Mouse (Mus musculus): ENCODE data around the gene Snap91. TPM values are rescaled to one million over a fixed set of nuclear protein-coding genes. Genes with fewer than 3 reads are reported as not detected.

Snap91 gene
- polyA plus RNA-seq, 1 experiment from 2014 or later, result not detected

- Histone ChIP-seq H3K27me3 (ENCODE audit: insufficient read depth, low read length) (peaks cover 40% of the 10 kb centered on the region), H3K27ac (ENCODE audit: low read depth) (no peak overlapping the region), H3K9ac (replicated peaks) (no peak overlapping the region), H3K4me2 (ENCODE audit: low read depth, low read length) (peak overlapping the region; percentile 74), H3K4me1 (ENCODE audit: insufficient read depth) (peaks cover 4% of the 10 kb centered on the region; the same call in 1 of the 2 replicates), H3K36me3 (replicated peaks; ENCODE audit: insufficient read depth, low read length) (no peaks in the 10 kb centered on the region), H3K4me3 (ENCODE audit: low read depth, low read length) (peak overlapping the region; percentile 47), H3K9me3 (ENCODE audit: low read length) (no peaks in the 10 kb centered on the region)
- no peak for ATAC-seq
- 2% methylated on average over 75 of the region's 75 CpGs for WGBS (ENCODE audit: insufficient replicate concordance)
- peak; percentile 18 for DNase-seq
- no peak for TF ChIP-seq EP300 (IDR thresholded peaks at IDR 0.05; ENCODE audit: low read depth)
- TF ChIP-seq CTCF (IDR thresholded peaks at IDR 0.05; ENCODE audit: low read depth), result no peak
These were observed 990 bp downstream of the Snap91 start for GRCm38 (mm10) chr9:86879216-86880112.

- TF ChIP-seq EP300 (IDR thresholded peaks at IDR 0.05; ENCODE audit: low read depth), result no peak
- no peak for TF ChIP-seq CTCF (IDR thresholded peaks at IDR 0.05; ENCODE audit: low read depth)
- 57% methylated on average over 6 of the region's 6 CpGs for WGBS (ENCODE audit: insufficient replicate concordance)
- no peaks in the 10 kb centered on the region for H3K36me3 ChIP-seq (replicated peaks; ENCODE audit: insufficient read depth, low read length)
- H3K4me2 ChIP-seq (ENCODE audit: low read depth, low read length), result no peak overlapping the region
- H3K27me3 ChIP-seq (ENCODE audit: insufficient read depth, low read length), result peaks cover 40% of the 10 kb centered on the region
- no peak overlapping the region for H3K27ac ChIP-seq (ENCODE audit: low read depth)
- H3K9me3 ChIP-seq (ENCODE audit: low read length), result no peaks in the 10 kb centered on the region
- H3K9ac ChIP-seq (replicated peaks), result no peak overlapping the region
- DNase-seq (no peak), ATAC-seq (no peak)
- H3K4me1 ChIP-seq (ENCODE audit: insufficient read depth), result peaks cover 4% of the 10 kb centered on the region; the same call in 1 of the 2 replicates
- H3K4me3 ChIP-seq (ENCODE audit: low read depth, low read length), result no peak overlapping the region
These were observed 1.7 kb downstream of the Snap91 start for GRCm38 (mm10) chr9:86878716-86879115.

- H3K9me3 ChIP-seq (ENCODE audit: low read length), result no peaks in the 10 kb centered on the region
- H3K27ac ChIP-seq (ENCODE audit: low read depth), result no peak overlapping the region
- no peaks in the 10 kb centered on the region for H3K4me1 ChIP-seq (ENCODE audit: insufficient read depth)
- WGBS (ENCODE audit: insufficient replicate concordance), result 65% methylated on average over 4 of the region's 4 CpGs
- H3K4me3 ChIP-seq (ENCODE audit: low read depth, low read length), result no peak overlapping the region
- peaks cover 11% of the 10 kb centered on the region for H3K27me3 ChIP-seq (ENCODE audit: insufficient read depth, low read length)
- DNase-seq (no peak), ATAC-seq (no peak)
- TF ChIP-seq CTCF (IDR thresholded peaks at IDR 0.05; ENCODE audit: low read depth), result no peak
- H3K9ac ChIP-seq (replicated peaks), result no peak overlapping the region
- no peak overlapping the region for H3K4me2 ChIP-seq (ENCODE audit: low read depth, low read length)
- no peaks in the 10 kb centered on the region for H3K36me3 ChIP-seq (replicated peaks; ENCODE audit: insufficient read depth, low read length)
These were observed 6.8 kb downstream of the Snap91 start for GRCm38 (mm10) chr9:86873681-86874080.

DNA sequence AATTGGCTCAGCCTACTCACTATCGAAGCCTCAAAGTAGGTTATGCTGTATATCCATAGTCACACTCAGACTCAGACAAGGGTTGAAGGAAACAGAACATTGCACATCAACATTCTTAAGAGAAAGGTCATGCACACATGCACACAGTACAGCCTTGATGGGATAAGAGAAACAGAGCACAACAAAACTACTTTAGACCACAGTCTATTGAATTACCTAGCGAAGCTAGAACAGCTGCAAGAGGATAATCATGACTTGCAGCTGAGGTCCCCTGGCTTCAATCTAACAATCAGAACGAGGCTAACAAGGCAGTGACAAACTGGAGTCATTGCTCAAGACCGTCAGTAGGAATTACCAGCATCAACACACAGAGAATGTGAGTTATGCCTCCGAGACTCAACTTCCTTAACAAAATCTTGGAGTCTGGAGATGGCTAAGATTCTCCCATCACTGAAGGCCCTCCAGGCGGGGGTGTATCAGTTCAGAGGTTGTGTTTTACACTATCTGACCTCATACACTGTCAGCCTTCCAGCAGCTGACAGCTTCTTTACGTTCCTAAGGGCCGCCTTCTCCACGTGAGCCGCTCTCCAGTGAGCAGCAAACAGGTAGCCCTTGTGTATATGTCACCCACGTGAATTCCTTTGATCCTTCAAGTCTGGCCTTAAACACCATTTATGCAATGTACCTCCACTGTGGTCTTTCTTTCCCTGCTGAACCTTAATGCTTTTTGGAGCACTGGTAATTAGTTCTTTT, 10.7 kb downstream of the Snap91 start:
- no peak for DNase-seq
- WGBS (ENCODE audit: insufficient replicate concordance), result 58% methylated on average over 11 of the region's 11 CpGs

GRCm38 (mm10) chr9:86858101-86858500, 22.4 kb downstream of the Snap91 start:
- TF ChIP-seq CTCF (IDR thresholded peaks at IDR 0.05; ENCODE audit: low read depth) (no peak), EP300 (IDR thresholded peaks at IDR 0.05; ENCODE audit: low read depth) (no peak)
- no peak overlapping the region for H3K4me3 ChIP-seq (ENCODE audit: low read depth, low read length)
- WGBS (ENCODE audit: insufficient replicate concordance), result 63% methylated on average over 4 of the region's 4 CpGs
- no peak overlapping the region for H3K27ac ChIP-seq (ENCODE audit: low read depth)
- no peak overlapping the region for H3K9ac ChIP-seq (replicated peaks)
- no peak for DNase-seq
- H3K9me3 ChIP-seq (ENCODE audit: low read length), result no peaks in the 10 kb centered on the region
- no peaks in the 10 kb centered on the region for H3K4me1 ChIP-seq (ENCODE audit: insufficient read depth)
- H3K4me2 ChIP-seq (ENCODE audit: low read depth, low read length), result no peak overlapping the region
- H3K36me3 ChIP-seq (replicated peaks; ENCODE audit: insufficient read depth, low read length), result no peaks in the 10 kb centered on the region
- ATAC-seq, result no peak
- H3K27me3 ChIP-seq (ENCODE audit: insufficient read depth, low read length), result no peaks in the 10 kb centered on the region

More for the DNA sequence above, 10.7 kb downstream of the Snap91 start:
- TF ChIP-seq EP300 (IDR thresholded peaks at IDR 0.05; ENCODE audit: low read depth), result no peak
- no peak for TF ChIP-seq CTCF (IDR thresholded peaks at IDR 0.05; ENCODE audit: low read depth)
- H3K27me3 ChIP-seq (ENCODE audit: insufficient read depth, low read length), result no peaks in the 10 kb centered on the region
- no peak overlapping the region for H3K4me2 ChIP-seq (ENCODE audit: low read depth, low read length)
- H3K36me3 ChIP-seq (replicated peaks; ENCODE audit: insufficient read depth, low read length), result no peaks in the 10 kb centered on the region
- H3K4me1 ChIP-seq (ENCODE audit: insufficient read depth), result no peaks in the 10 kb centered on the region
- ATAC-seq, result no peak
- H3K4me3 ChIP-seq (ENCODE audit: low read depth, low read length), result no peak overlapping the region
- no peak overlapping the region for H3K9ac ChIP-seq (replicated peaks)
- H3K9me3 ChIP-seq (ENCODE audit: low read length), result no peaks in the 10 kb centered on the region
- no peak overlapping the region for H3K27ac ChIP-seq (ENCODE audit: low read depth)

- Histone ChIP-seq H3K4me3 (ENCODE audit: low read depth, low read length) (no peak overlapping the region), H3K27me3 (ENCODE audit: insufficient read depth, low read length) (no peaks in the 10 kb centered on the region), H3K4me2 (ENCODE audit: low read depth, low read length) (no peak overlapping the region), H3K4me1 (ENCODE audit: insufficient read depth) (no peaks in the 10 kb centered on the region), H3K36me3 (replicated peaks; ENCODE audit: insufficient read depth, low read length) (no peaks in the 10 kb centered on the region), H3K9me3 (ENCODE audit: low read length) (no peaks in the 10 kb centered on the region), H3K9ac (replicated peaks) (no peak overlapping the region), H3K27ac (ENCODE audit: low read depth) (no peak overlapping the region)
- ATAC-seq (no peak), DNase-seq (no peak)
- no peak for TF ChIP-seq EP300 (IDR thresholded peaks at IDR 0.05; ENCODE audit: low read depth)
- no peak for TF ChIP-seq CTCF (IDR thresholded peaks at IDR 0.05; ENCODE audit: low read depth)
- 78% methylated on average over 2 of the region's 2 CpGs for WGBS (ENCODE audit: insufficient replicate concordance)
These were observed 22.8 kb downstream of the Snap91 start for GRCm38 (mm10) chr9:86857626-86858025.

Measured in liver, postnatal 0 days (tissue).